Mouse (Mus musculus) heart, embryonic 16.5 days (tissue): ENCODE measurements around the gene Casp2. TPM values are rescaled to one million over a fixed set of nuclear protein-coding genes. Genes with fewer than 3 reads are reported as not detected.

ENCODE experiments used
- ATAC-seq: fragments of 200-750 bp; cut with Nextera tagmentation; replicated peaks from 2 replicates; pipeline ENCODE4 v1.8.0; 2017; ENCODE audit warnings: moderate number of reproducible peaks; ENCODE audit not compliant: insufficient read depth, low FRiP score; ENCODE audit errors: extremely low read depth
- H3K27ac ChIP-seq: fragments of 300-500 bp; sonication (generic); 2 replicates; pipeline ENCODE4 v1.5.1; 2014; ENCODE audit warnings: mild to moderate bottlenecking, low read length, control low read depth, moderate library complexity
- H3K27me3 ChIP-seq: fragments of 300-500 bp; sonication (generic); 2 replicates; pipeline ENCODE4 v1.6.1; 2014; ENCODE audit warnings: low read length, mixed read lengths; ENCODE audit not compliant: control insufficient read depth, insufficient read depth
- H3K36me3 ChIP-seq: fragments of 300-500 bp; sonication (generic); 2 replicates; pipeline ENCODE4 v1.6.1; 2014; ENCODE audit not compliant: control insufficient read depth, insufficient read depth
- H3K4me1 ChIP-seq: fragments of 300-500 bp; sonication (generic); 2 replicates; pipeline ENCODE4 v1.6.1; 2014; ENCODE audit warnings: low read length, mixed read lengths; ENCODE audit not compliant: control insufficient read depth, insufficient read depth
- H3K4me2 ChIP-seq: fragments of 300-500 bp; sonication (generic); 2 replicates; pipeline ENCODE4 v1.6.1; 2014; ENCODE audit warnings: low read depth, mild to moderate bottlenecking, control low read depth, low read length
- H3K4me3 ChIP-seq: fragments of 300-500 bp; sonication (generic); 2 replicates; pipeline ENCODE4 v1.5.1; 2014; ENCODE audit warnings: mild to moderate bottlenecking, control low read depth, low read length
- H3K9ac ChIP-seq: fragments of 300-500 bp; sonication (generic); 2 replicates; pipeline ENCODE4 v1.6.1; 2014; ENCODE audit warnings: low read length, control low read depth
- H3K9me3 ChIP-seq: fragments of 300-500 bp; sonication (generic); replicated peaks from 2 replicates; pipeline ENCODE4 v1.6.1; 2016; ENCODE audit warnings: low read length; ENCODE audit not compliant: control insufficient read depth
- WGBS: fragments of 180-500 bp; shearing (Covaris S2); extraction: QIAGEN DNeasy Blood & Tissue Kit; methylation state at CpG from one replicate; pipeline ENCODE4 v1.1.7; 2014; 5-methylcytosine and 5-hydroxymethylcytosine counted together
- polyA plus RNA-seq: library from polyadenylated mRNA; unstranded; fragments of >200 nt; fragmentation: Nextera tagmentation; extraction: Ambion mirVana; gene quantifications from 2 replicates; pipeline ENCODE4 v1.2.1, GENCODE M21; 2015

Casp2 gene
- polyA plus RNA-seq, 1 experiment from 2014 or later: 38.7 TPM

DNA sequence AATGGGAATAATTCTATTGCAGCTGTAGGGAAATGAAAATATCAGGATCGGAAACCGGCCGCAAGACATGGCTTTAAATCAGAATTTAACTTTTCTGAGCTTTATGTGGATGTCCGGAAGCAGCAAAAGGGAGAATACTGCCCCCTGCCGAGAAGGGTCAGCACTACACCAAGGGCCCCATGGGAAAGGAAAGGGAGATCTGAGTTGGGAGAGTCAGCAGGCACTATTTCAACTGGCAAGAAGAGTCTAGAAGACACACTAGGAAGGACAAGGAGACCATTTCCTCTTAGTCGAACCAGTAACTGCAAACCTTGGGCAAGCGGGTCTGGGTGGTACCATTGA is 60.5 kb downstream of the Casp2 start:
- Histone ChIP-seq H3K4me3 (peak overlapping the region; percentile 69), H3K27ac (no peak overlapping the region), H3K9ac (no peak overlapping the region), H3K27me3 (peaks cover 44% of the 10 kb centered on the region), H3K36me3 (no peaks in the 10 kb centered on the region), H3K4me2 (peak overlapping the region; percentile 99), H3K4me1 (peaks cover 8% of the 10 kb centered on the region; the same call in 1 of the 2 replicates), H3K9me3 (no peaks in the 10 kb centered on the region)
- no peak for ATAC-seq
- WGBS: 9% methylated on average over 7 of the region's 7 CpGs

GRCm38 (mm10) chr6:42326509-42326908 is 61.7 kb downstream of the Casp2 start:
- no peaks in the 10 kb centered on the region for H3K36me3 ChIP-seq
- no peak overlapping the region for H3K4me3 ChIP-seq
- H3K9me3 ChIP-seq: no peaks in the 10 kb centered on the region
- H3K4me1 ChIP-seq: peaks cover 8% of the 10 kb centered on the region; the same call in 1 of the 2 replicates
- peaks cover 35% of the 10 kb centered on the region for H3K27me3 ChIP-seq
- no peak overlapping the region for H3K27ac ChIP-seq
- H3K9ac ChIP-seq: no peak overlapping the region
- no peak for ATAC-seq
- H3K4me2 ChIP-seq: no peak overlapping the region
- WGBS: 68% methylated on average over 3 of the region's 3 CpGs

DNA sequence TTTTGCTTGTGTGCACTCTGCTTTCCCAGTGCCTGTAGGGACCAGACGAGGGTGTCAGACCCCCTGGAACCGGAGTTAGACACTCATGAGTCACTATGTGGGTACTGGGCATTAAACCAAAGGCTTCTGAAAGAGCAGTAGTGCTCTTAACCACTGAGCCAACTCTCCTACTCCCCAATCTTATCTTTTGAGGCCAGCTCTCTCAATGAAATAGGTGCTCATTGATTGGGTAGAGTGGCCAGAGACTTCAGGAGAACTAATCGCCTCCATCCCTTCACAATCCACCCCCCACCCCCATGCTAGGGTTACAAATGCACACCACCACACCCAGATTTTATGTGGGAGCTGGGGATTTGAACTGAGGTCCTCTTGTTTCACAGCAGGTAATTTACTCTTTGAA is 64.0 kb downstream of the Casp2 start:
- no peaks in the 10 kb centered on the region for H3K9me3 ChIP-seq
- H3K9ac ChIP-seq: no peak overlapping the region
- peaks cover 6% of the 10 kb centered on the region; the same call in 1 of the 2 replicates for H3K4me1 ChIP-seq
- H3K4me3 ChIP-seq: no peak overlapping the region
- no peak overlapping the region for H3K27ac ChIP-seq
- 63% methylated on average over 3 of the region's 3 CpGs for WGBS
- no peak for ATAC-seq
- H3K4me2 ChIP-seq: no peak overlapping the region
- peaks cover 15% of the 10 kb centered on the region for H3K27me3 ChIP-seq
- H3K36me3 ChIP-seq: no peaks in the 10 kb centered on the region

DNA sequence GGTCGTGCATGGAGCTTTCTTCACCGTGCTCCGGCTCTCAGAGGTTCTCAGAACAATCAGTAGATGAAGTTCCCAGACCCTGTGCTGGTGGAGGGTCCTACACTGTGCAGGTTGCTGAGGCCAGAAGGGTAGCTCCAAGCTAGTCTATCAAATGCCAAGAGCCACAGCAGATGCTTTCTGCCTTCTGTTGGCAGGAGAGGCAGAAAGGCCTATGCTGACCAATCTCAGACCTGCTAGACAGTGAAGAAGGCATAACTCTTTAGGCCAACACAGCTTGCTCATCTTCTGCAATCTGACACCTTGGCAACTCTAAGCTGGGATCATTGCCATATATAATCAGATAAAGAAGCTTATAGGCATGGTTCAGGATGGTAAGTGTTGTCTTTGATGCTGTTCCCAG is 65.4 kb downstream of the Casp2 start:
- ATAC-seq: no peak
- Histone ChIP-seq H3K4me1 (no peaks in the 10 kb centered on the region), H3K4me2 (no peak overlapping the region), H3K4me3 (no peak overlapping the region), H3K27ac (no peak overlapping the region), H3K9ac (no peak overlapping the region), H3K9me3 (no peaks in the 10 kb centered on the region), H3K27me3 (peaks cover 2% of the 10 kb centered on the region; the same call in 1 of the 2 replicates), H3K36me3 (no peaks in the 10 kb centered on the region)
- WGBS: 70% methylated on average over 3 of the region's 3 CpGs

GRCm38 (mm10) chr6:42330946-42331345 is 66.2 kb downstream of the Casp2 start:
- no peaks in the 10 kb centered on the region for H3K36me3 ChIP-seq
- H3K27ac ChIP-seq: no peak overlapping the region
- no peak overlapping the region for H3K4me3 ChIP-seq
- no peak overlapping the region for H3K9ac ChIP-seq
- H3K4me1 ChIP-seq: no peaks in the 10 kb centered on the region
- WGBS: 83% methylated on average over 3 of the region's 3 CpGs
- no peak overlapping the region for H3K4me2 ChIP-seq
- H3K9me3 ChIP-seq: no peaks in the 10 kb centered on the region
- ATAC-seq: no peak
- H3K27me3 ChIP-seq: no peaks in the 10 kb centered on the region; the same call in 1 of the 2 replicates

Other genes starting within 250 kb of the Casp2 start
- gene Sva, start 226.6 kb upstream of the Casp2 start, polyA plus RNA-seq: not detected in 2 replicates
- not detected in 2 replicates for gene Tas2r139, start 124.0 kb upstream of the Casp2 start, polyA plus RNA-seq
- gene Tas2r144, start 49.7 kb upstream of the Casp2 start, polyA plus RNA-seq: not detected in 2 replicates
- 18.4 and 20.0 TPM in 2 replicates for gene Gstk1, start 19.1 kb upstream of the Casp2 start, polyA plus RNA-seq
- 0.20 and 0.34 TPM in 2 replicates for gene Tmem139, start 3.0 kb upstream of the Casp2 start, polyA plus RNA-seq
- gene Clcn1, start 21.7 kb downstream of the Casp2 start, polyA plus RNA-seq: 0.34 and 0.45 TPM in 2 replicates
- 0.17 and 0.21 TPM in 2 replicates for gene Fam131b, start 59.7 kb downstream of the Casp2 start, polyA plus RNA-seq
- 152 and 159 TPM in 2 replicates for gene Zyx, start 84.6 kb downstream of the Casp2 start, polyA plus RNA-seq
- 1.9 and 2.9 TPM in 2 replicates for gene Epha1, start 108.3 kb downstream of the Casp2 start, polyA plus RNA-seq
- not detected in 2 replicates for gene Tas2r143, start 135.3 kb downstream of the Casp2 start, polyA plus RNA-seq
- gene Tas2r135, start 140.4 kb downstream of the Casp2 start, polyA plus RNA-seq: not detected in 2 replicates
- gene Tas2r126, start 169.6 kb downstream of the Casp2 start, polyA plus RNA-seq: not detected in 2 replicates
- gene Olfr458, start 200.2 kb downstream of the Casp2 start, polyA plus RNA-seq: not detected in 2 replicates
- not detected in 2 replicates for gene Olfr457, start 211.3 kb downstream of the Casp2 start, polyA plus RNA-seq
- gene Olfr456, start 222.2 kb downstream of the Casp2 start, polyA plus RNA-seq: 0.14 and 0.18 TPM in 2 replicates